Mouse (Mus musculus) gastrocnemius, postnatal 14 days (tissue): Measurements from ENCODE around the gene Lin28b. TPM values are rescaled to one million over a fixed set of nuclear protein-coding genes. Genes with fewer than 3 reads are reported as not detected.
"Not testable (repeated sequence)": the region's sequence is repeated elsewhere in the genome, so short reads cannot be mapped to it uniquely, and the experiment has no call there.

Source experiments
- DNase-seq: peaks from one replicate; pipeline ENCODE4 v3.0.0; 2021; ENCODE audit warnings: mixed read lengths
- intact Hi-C: fragments of 180-260 bp; cut with DNase I; formaldehyde crosslinking; loops from one replicate; pipeline ENCODE4 v1.15.1; 2025; ENCODE audit warnings: low total_unique reads
- total RNA-seq, 2 experiments: library from RNA; stranded (reverse); gene quantifications; 2 replicates each; pipeline ENCODE4 v1.2.3; 2021

Gene Lin28b
- total RNA-seq, 2 experiments from 2014 or later, result not detected

DNA sequence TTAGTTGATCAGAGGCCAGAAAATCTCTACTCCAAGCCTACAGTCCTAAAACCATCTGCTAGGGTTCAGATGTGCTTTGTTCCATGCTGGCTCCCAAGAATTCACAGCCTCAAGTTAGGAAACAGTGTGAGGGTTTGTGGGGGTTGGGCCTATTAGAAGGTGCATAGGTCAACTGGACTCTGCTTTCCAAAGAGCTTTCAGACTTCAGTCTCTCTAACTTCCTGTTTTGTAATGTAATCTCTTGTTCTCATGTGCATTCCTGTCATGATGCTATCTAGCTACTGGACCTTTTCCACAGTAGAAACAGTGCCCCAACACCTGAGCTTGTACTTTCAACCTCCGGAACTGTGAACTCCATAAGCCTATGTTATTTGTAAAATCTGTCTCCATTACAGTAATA lies 63.8 kb downstream of the Lin28b start:
- DNase-seq, result no peak
- intact Hi-C loops, result no loop called here

DNA sequence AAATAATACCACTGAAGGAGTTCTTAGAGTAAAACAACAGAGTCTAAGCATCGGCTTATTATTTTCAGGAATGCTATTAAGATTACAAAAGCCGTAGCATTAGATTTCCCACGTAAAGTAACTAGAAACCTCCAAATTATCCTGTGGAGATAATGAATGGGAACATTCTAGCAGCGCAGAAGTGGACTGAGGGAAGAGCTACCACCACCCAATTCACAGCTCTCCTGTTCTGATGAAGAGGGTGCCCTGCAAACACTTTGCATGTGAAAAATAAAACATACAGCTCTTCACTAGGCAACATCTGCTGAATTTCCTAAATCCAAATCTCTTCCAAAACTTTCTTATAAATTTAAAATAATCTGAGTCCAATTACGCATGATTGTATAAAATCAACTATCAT lies 74.1 kb downstream of the Lin28b start:
- intact Hi-C loops, result no loop called here

DNA sequence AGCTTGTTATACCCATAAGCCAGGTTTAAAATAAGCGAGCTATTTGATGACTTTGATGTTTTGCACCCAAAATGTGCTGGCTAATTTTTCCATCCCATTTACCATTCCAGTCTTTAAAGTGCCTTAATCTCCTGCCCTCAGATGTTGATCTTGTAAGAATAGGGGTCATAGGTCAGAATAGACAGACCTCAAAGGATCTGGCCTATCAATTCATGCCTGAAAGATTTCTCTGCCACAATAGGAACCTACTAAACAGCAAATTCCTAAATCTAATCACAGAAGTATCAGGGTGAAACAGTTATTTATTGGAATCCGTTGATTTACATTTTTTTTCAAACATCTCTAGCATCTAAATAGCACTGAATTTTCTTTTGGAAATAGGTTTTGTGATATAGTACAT lies 74.5 kb downstream of the Lin28b start:
- DNase-seq, result no peak
- intact Hi-C loops, result no loop called here

More for the DNA sequence above, 74.1 kb downstream of the Lin28b start:
- no peak for DNase-seq

DNA sequence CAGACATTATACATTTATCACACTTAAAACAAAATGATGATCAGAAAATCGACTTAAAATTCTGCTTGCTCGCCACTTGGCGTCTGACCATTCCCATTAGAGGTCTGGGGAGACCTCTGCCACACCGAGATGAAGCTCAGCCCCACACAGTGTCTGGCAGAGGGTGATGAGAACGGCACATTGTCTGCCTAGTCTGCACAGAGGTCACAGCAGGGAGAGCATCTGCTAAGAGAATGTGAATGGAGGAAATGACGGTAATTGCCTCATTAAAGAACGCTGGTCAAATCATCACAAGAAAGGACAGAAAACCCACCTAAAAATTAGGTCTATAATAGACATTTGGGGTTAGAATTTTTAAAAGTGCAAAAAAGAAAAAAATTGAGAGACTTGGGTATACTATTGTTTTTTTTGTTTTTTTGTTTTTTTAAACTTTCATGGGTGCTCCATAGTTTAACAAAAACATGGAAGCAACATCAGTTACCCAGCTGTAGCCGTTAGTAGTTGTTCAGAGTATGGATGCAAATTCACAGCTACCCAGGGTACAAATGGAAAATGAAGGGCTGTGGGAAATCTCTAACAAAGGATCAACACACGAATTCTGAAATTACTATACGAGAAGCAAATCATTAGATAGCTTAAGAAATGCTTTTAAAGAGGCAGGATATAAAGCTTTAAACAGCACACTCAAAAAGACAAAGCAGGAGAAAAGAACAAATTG lies 75.4 kb downstream of the Lin28b start:
- intact Hi-C loops, result no loop called here
- DNase-seq, result no peak

DNA sequence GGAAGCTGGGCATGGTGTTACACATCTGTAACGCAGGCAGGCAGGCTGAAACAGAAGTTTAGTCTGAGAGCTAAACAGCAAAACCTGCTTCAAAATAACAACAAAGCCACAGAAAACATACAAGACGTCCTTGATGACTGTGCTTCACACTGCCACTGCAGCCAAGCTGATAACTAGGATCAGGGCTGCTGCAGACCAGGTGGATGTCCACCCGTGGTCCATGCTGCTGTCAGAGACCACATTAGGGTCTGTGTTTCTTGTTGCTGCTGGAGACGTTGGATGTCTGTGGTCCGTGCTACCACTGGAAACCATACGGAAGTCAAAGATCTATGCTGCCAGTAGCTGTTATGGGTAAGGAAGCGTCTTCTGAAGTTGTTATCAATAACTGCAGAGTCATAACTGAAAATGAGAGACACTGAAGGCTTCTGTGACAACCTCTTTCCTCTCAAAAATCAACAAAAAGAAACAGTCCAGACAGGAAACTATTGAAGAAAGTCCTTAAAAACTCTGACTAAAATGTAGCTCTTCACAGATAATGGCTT lies 86.4 kb downstream of the Lin28b start:
- intact Hi-C loops, result no loop called here
- no peak for DNase-seq

DNA sequence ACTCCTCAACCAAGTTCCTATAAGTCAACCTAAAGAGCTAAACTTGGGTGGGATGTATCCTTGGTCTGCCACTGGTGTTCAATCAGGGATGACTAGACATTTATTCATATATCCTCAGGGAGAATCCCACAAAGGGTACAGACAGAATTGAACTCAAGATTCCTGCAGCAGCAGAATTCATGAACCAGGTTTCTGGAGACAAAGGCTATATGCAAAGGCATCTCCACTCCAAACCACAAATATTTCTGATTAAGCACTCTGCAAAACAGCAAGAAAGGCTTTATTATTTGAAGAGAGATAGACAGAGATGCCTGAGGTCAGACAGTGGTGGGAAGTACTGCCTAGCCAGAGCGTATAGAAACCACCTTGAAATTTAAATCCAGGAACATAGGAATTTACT lies 88.0 kb downstream of the Lin28b start:
- DNase-seq, result no peak
- intact Hi-C loops, result no loop called here

DNA sequence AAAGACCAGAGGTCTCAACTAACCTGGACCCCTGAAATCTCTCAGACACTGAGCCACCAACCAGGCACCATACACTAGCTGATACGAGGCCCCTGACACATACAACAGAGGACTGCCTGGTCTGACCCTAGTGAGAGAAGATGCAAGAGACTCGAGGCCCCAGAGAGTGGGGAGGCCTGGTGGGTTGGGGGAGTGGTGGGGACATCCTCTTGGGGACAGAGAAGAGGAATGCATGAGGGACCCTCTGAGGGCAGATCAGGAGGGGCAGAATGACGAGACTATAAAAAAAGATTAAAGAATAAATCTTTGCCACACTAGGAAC lies 103.6 kb downstream of the Lin28b start:
- intact Hi-C loops, result loop anchor here (10.0 kb wide), 1 partner anchor 532 kb away; no protein-coding TSS in a partner anchor
- no peak for DNase-seq

DNA sequence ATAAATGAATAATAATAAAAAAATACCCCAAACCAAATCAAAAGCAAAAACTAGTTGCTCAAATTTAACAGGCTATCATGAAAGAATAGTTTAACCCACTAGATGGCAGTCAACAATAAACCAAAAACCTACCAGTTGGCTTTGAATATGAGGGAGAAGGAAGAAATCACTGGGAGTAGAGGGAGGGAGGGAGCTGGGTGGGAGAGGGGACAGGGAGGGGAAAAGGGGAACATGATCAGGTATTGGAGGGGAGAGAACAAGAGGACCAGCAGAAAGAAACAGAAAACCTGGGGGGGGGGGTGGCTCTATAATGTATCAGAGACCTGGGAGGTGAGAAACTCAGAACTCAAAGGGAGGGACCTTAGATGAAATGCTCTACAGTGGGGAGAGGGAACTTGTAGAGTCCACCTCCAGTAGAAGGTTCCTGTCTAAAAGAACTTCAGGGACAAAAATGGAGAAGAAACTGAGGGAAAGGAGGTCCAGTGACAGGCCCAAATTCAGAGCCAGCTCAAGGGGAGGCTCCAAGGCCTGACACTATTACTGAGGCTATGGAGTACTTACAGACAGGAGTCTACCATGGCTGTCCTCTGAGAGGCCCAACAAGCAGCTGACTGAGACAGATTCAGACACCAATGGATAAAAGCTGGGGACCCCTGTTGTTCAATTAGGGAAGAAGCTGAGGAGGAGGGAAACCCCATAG lies 104.1 kb downstream of the Lin28b start:
- DNase-seq, result no peak
- intact Hi-C loops, result loop anchor here (10.0 kb wide), 1 partner anchor 533 kb away; no protein-coding TSS in a partner anchor

DNA sequence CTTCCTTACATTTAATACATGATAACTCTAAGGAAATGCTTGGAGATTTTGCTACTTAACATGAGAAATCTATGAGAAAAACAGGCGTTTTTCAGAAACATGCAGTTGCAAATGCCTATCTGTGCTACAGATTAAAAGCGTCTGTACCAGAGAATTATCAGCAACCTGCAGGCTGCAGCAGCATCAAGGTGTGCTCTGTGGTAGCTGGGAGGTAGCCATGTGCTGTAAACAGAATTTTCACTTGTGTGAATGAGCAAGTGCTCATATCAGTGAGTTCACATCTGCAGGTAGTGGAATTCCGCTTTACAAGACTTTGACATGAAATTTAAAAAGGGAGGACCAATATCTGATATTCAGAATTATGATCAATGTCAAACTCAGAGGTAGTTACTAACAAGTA lies 107.9 kb downstream of the Lin28b start:
- intact Hi-C loops, result no loop called here

DNA sequence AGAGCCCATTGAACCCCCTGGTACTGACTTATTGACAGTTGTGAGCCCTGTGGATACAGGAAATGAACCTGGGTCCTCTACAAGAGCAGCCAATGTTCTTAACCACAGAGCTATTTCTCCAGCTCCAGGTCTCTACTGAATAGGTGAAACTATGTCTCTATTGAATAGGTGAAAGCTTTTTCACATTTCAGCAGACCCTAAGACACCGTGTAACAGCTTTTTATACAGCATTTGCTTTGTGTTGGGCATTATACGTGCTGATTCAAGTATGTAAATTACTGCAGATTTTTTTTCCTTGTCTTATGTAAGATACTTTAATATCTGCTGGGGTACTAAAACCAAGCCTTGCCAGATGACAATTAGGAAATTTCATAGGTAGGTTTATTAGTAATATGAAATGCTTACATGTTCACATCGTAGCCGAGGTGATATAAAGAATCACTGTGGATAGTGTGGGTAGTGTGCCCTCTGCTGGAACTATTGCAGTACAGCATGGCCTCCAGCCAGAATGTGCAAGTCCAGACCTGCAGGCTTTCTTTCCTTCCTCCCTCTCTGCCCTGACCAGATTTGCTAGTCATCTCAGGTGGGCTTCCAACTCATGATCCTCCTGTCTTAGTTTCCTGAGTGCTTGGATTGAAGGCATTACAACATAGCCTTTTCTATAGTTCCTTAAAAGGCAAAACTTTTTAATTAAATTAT lies 113.1 kb downstream of the Lin28b start:
- intact Hi-C loops, result loop anchor here (2.0 to 5.0 kb wide), 2 partner anchors 260 to 286 kb away; no protein-coding TSS in a partner anchor
- DNase-seq, result peak; percentile 57

More for the DNA sequence above, 107.9 kb downstream of the Lin28b start:
- DNase-seq, result no peak

DNA sequence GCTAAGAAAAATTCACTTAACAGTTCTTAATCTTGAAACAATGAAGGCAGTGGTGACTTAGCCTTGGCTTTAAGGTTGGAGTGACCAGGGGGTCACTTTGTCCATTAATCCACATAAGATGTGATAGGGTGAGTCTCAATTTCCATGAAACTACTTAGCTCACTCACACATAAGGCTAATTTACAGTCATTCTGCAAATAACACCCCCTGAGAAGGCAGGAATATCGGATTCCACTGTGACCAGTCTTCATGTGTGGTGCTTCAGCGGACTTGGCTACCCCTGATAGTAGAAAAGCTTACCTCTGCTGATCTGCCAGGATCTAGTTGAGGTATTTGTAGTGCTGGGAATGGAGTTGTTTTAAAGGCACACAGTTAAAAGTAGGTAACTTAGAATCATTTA lies 115.7 kb downstream of the Lin28b start:
- intact Hi-C loops, result loop anchor here (5.0 kb wide), 1 partner anchor 283 kb away; no protein-coding TSS in a partner anchor

DNA sequence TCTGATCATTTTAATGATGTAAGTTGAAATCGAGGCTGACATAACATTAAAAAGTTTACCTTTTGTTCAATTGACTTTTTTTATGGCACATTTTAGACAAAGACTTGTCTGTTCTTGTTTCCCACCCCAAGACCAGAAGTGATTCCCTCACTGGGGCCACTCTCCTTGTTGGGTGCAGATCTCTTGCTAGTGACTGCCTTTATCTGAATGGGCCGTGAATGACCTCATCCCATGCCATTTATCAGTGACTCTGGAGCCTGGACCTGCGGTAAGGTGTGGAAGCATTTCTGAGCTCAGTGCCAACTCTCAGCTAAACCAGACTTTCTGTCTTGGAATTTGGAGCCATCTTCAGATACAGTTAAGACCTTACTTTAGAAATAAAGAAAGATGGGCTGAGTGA lies 116.6 kb downstream of the Lin28b start:
- no peak for DNase-seq
- intact Hi-C loops, result loop anchor here (5.0 kb wide), 1 partner anchor 282 kb away; no protein-coding TSS in a partner anchor

More for the DNA sequence above, 115.7 kb downstream of the Lin28b start:
- DNase-seq, result no peak

DNA sequence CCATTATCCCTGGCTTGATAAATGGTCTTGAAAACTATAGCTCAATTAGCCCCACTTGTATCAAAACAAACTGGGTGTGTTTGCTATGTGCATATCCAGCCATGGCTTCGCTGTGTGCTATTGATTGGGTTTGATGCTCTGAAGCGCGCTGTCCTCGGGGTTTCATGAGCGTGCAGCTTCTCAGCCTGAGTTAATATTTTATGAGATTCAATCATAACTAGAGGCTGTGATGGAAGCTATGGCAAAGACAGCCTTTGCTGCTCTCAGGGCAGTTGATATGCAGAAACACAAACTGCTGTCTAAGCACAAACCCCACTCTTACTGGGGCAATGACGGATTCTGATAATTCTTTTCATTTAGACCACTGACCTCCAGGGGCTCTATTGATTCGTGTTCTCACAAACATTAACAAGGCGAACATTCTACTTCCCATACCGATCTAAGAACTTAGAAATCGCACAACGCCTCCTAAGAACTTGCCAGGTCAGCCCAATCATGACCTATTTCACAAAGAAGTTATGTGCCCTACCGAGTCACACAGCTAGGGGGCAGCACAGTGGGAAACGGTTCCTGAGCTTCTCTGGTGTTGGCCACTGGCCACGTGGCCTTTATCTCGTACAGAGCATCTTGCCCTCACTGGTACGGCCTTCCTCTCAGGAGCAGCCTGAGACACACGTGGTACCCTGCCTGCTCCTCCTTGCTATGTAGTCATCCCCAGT lies 119.0 kb downstream of the Lin28b start:
- intact Hi-C loops, result no loop called here
- no peak for DNase-seq

DNA sequence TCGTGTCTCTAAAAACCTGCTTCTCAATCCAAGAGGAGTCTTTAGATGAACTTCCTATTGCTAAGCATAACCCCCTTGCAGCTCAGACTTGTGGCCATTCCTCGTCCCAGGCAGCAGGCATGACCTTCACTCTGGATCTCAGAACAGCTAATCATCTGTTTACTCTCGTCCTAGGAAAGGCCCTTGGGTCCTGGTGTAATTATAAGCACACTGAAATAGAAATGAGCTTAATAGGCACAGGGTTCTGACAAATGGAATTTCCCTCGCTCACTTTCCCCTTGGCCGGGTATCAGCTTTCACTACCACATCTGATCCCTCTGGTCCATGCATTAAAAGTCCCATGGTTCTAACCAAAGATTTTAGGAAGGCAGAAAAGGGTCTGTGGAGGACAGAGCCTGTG lies 122.8 kb downstream of the Lin28b start:
- DNase-seq, result no peak
- intact Hi-C loops, result no loop called here

DNA sequence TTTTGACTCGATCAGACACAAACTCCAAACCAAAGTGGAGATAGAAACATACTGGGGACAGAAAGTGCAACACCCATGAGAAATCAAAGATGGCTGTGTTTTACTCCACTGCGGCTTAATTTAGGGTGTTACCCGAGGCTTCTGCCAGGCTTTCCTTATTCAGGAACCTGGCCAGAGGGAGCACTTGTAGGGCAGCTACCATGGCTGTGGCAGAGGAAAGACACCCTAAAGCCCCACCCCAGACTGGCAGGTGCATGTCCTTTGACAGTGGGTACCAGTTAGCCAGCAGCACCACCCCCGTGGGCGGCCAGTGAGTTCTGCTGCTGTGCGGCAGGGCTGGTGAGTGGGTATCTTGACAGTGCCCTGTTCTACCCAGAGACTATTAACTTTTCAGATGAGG lies 130.1 kb downstream of the Lin28b start:
- intact Hi-C loops, result no loop called here
- no peak for DNase-seq

DNA sequence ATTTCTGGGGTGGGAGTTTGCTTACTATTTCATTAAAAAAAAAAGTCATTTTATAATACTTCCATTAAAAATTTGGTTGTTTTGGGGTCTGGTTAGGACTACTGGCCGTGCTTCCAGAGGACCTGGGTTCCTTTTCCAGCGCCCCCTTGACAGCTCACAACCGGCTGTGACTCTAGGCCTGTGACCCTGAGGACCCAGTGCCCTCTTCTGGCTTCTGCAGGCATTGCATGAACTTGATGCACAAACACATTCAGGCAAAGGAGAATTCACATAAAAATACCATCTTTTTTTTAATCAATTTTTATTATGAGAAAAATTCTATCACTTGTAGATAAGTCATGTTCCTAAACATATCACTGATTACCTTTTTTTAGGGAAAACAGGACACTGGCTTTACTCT lies 138.1 kb downstream of the Lin28b start:
- DNase-seq, intact Hi-C loops: not testable (repeated sequence)

DNA sequence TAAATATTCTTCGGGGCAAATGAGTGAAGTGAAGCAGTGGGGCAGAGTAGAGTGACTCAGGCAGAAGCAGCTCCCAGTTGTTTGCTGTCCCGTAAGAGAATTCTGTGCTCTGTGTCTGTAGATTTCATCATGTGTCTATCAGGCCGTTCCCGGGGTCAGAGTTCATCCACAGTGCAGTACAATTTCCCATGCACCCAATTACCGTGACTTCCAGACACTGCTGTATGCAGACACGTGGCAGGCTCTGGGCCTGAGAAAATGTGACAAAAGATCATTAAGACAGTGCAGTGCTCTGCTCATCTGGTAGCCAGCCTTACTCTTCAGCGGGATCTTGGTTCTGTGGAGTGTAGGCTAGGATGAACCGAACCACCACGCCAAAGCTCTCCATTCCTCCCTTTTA lies 141.0 kb downstream of the Lin28b start:
- DNase-seq, result no peak
- intact Hi-C loops, result no loop called here

DNA sequence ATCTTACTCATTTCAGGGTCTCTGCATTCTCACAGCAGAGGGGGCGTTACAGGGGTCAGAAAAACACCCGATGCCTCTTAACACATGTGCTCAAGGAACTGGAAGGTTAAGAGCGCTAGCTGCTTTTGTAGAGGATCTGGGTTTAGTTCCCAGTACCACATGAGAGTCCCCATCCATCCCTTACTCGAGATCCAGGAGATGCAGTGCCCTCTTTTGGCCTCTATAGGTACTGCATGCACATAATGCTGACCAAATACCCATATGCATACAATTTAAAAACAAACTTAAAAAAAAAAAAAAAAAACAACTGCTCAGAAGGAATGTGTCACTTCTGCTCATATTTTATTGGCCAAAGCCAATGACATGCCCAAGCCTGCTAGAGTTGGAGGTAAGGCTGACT lies 141.8 kb downstream of the Lin28b start:
- DNase-seq, result no peak
- intact Hi-C loops, result no loop called here

DNA sequence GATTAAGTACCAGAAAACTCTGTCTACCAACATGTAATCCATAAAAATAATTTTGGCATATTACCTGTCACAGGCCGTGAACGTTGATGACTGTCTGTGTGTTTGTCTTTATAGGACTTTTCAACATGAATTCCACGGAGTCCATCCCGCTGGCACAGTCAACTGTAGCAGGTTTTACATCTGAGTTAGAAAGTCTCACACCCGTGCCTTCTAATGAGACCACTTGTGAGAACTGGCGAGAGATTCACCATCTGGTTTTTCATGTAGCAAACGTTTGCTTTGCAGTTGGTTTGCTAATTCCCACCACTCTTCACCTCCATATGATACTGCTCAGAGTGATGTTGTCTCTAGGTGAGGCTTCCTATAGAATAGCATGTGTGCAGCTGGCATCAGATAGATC lies 147.1 kb downstream of the Lin28b start:
- intact Hi-C loops, result no loop called here
- DNase-seq, result no peak
